9 mouse cellular contexts compared by ENCODE assay signal in genomic region chr5:124426475-124427071, GRCm38 (mm10). TPM values are rescaled to one million over a fixed set of nuclear protein-coding genes. Genes with fewer than 3 reads are reported as not detected.
DNase-seq lines count a peak whose midpoint lies in the region; ATAC-seq lines count a peak whose summit lies in the region.
"Had no signal": no experiment of that assay in that cellular context is flagged by ENCODE, and none has a peak within 500 bp of the region (broad histone marks: within the 10 kb centered on the region; RNA-seq: fewer than 3 reads in every experiment).

No protein-coding gene starts in this region.

- peaks cover 6% of the 10 kb centered on the region; the same call in 1 of the 2 replicates for H3K36me3 ChIP-seq in heart, embryonic 10.5 days
- no peaks in the 10 kb centered on the region for H3K36me3 ChIP-seq in forebrain, embryonic 16.5 days (ENCODE audit: control insufficient read depth, insufficient read depth)
- no peaks in the 10 kb centered on the region for H3K36me3 ChIP-seq in liver, embryonic 16.5 days (ENCODE audit: control insufficient read depth, insufficient read depth)

- peak overlapping the region; percentile 100 for H3K4me3 ChIP-seq in heart, embryonic 10.5 days
- H3K4me3 ChIP-seq in forebrain, embryonic 16.5 days (replicated peaks; ENCODE audit: low read length): peak overlapping the region; percentile 72
- H3K4me3 ChIP-seq in liver, embryonic 16.5 days (ENCODE audit: low read depth, low read length): peak overlapping the region; percentile 98

- DNase-seq in heart, embryonic 10.5 days (ENCODE audit: low spot score): no peak
- DNase-seq in heart, adult 18-20 months: no peak
- DNase-seq in ES-CJ7 (ENCODE audit: low read depth, low spot score): peak; percentile 83
- DNase-seq in testis, postnatal 10 days (ENCODE audit: low spot score): no peak
- DNase-seq in gastrocnemius, postnatal 10 days: no peak

- 90% methylated on average over 10 of the region's 10 CpGs for WGBS in heart, embryonic 10.5 days
- WGBS in forebrain, embryonic 16.5 days: 91% methylated on average over 10 of the region's 10 CpGs
- 78% methylated on average over 10 of the region's 10 CpGs for WGBS in liver, embryonic 16.5 days (ENCODE audit: insufficient replicate concordance)

- H3K4me1 ChIP-seq in heart, embryonic 10.5 days: peaks cover 13% of the 10 kb centered on the region
- peaks cover 22% of the 10 kb centered on the region for H3K4me1 ChIP-seq in forebrain, embryonic 16.5 days (replicated peaks; ENCODE audit: control insufficient read depth, insufficient read depth, low read length)
- peaks cover 15% of the 10 kb centered on the region for H3K4me1 ChIP-seq in liver, embryonic 16.5 days (ENCODE audit: control insufficient read depth, low read depth, low read length)

- H3K27me3 ChIP-seq in heart, embryonic 10.5 days (ENCODE audit: insufficient read depth, poor library complexity, severe bottlenecking): no peaks in the 10 kb centered on the region
- no peaks in the 10 kb centered on the region for H3K27me3 ChIP-seq in forebrain, embryonic 16.5 days (replicated peaks; ENCODE audit: control insufficient read depth, insufficient read depth, low read length)
- no peaks in the 10 kb centered on the region for H3K27me3 ChIP-seq in liver, embryonic 16.5 days (ENCODE audit: control insufficient read depth, insufficient read depth, low read depth, low read length)
- H3K27me3 ChIP-seq: Patski had no signal

- H3K9ac ChIP-seq in forebrain, embryonic 16.5 days (replicated peaks; ENCODE audit: low read depth, low read length): peak overlapping the region; percentile 94
- peak overlapping the region; percentile 49; the same call in 1 of the 2 replicates for H3K9ac ChIP-seq in liver, embryonic 16.5 days (ENCODE audit: low read depth, low read length)

- peak overlapping the region; percentile 54 for H3K4me2 ChIP-seq in forebrain, embryonic 16.5 days (ENCODE audit: low read length)
- H3K4me2 ChIP-seq in liver, embryonic 16.5 days (ENCODE audit: low read depth, low read length): peak overlapping the region; percentile 72

- peak overlapping the region; percentile 99 for H3K27ac ChIP-seq in heart, embryonic 10.5 days
- H3K27ac ChIP-seq in forebrain, embryonic 16.5 days (ENCODE audit: low read length): peak overlapping the region; percentile 96; the same call in 1 of the 2 replicates
- peak overlapping the region; percentile 54 for H3K27ac ChIP-seq in liver, embryonic 16.5 days (ENCODE audit: low read length)

- no peaks in the 10 kb centered on the region for H3K9me3 ChIP-seq in heart, embryonic 10.5 days
- no peaks in the 10 kb centered on the region for H3K9me3 ChIP-seq in forebrain, embryonic 16.5 days (ENCODE audit: control insufficient read depth, low read length)
- no peaks in the 10 kb centered on the region for H3K9me3 ChIP-seq in liver, embryonic 16.5 days (replicated peaks; ENCODE audit: control insufficient read depth, low read length)

- ATAC-seq in forebrain, embryonic 16.5 days: no peak
- ATAC-seq in liver, embryonic 16.5 days (ENCODE audit: low read depth): no peak
- no peak for ATAC-seq in CD4-positive, CD25-positive, alpha-beta regulatory T cell, adult 4 months

RNA-seq across cellular contexts. Expression of gene Sbno1, which starts 0.8 kb away (rescaled TPM):
- polyA plus RNA-seq in heart, embryonic 10.5 days (2016; fragmentation: Nextera tagmentation; extraction: Ambion mirVana): 74.4 and 80.5 TPM in 2 replicates
- 10 to 100 TPM; 61.1 to 66.0 TPM for total RNA-seq in heart, adult 18-20 months (2021)
- polyA plus RNA-seq in forebrain, embryonic 16.5 days (2015; fragmentation: Nextera tagmentation; extraction: Ambion mirVana): 109 and 110 TPM in 2 replicates
- 34.5 and 36.2 TPM in 2 replicates for polyA plus RNA-seq in liver, embryonic 16.5 days (2015; fragmentation: Nextera tagmentation; extraction: Ambion mirVana)
- 100 to 1,000 TPM; 163 to 182 TPM for polyA plus RNA-seq in CD4-positive, CD25-positive, alpha-beta regulatory T cell, adult 4 months (2017; shearing (Covaris generic))
- total RNA-seq in gastrocnemius, postnatal 10 days (2021): 10 to 100 TPM; 38.8 to 44.3 TPM

RNA-seq across cellular contexts. Expression of gene Kmt5a, which starts 13.2 kb away (rescaled TPM):
- 49.6 and 54.5 TPM in 2 replicates for polyA plus RNA-seq in heart, embryonic 10.5 days (2016; fragmentation: Nextera tagmentation; extraction: Ambion mirVana)
- 100 to 1,000 TPM; 205 to 229 TPM for total RNA-seq in heart, adult 18-20 months (2021)
- 21.5 and 21.9 TPM in 2 replicates for polyA plus RNA-seq in forebrain, embryonic 16.5 days (2015; fragmentation: Nextera tagmentation; extraction: Ambion mirVana)
- polyA plus RNA-seq in liver, embryonic 16.5 days (2015; fragmentation: Nextera tagmentation; extraction: Ambion mirVana): 39.6 and 41.5 TPM in 2 replicates
- polyA plus RNA-seq in CD4-positive, CD25-positive, alpha-beta regulatory T cell, adult 4 months (2017; shearing (Covaris generic)): 10 to 100 TPM; 19.8 to 19.9 TPM
- 10 to 100 TPM; 37.2 to 43.6 TPM for total RNA-seq in gastrocnemius, postnatal 10 days (2021)

RNA-seq across cellular contexts. Expression of gene Rilpl2, which starts 51.6 kb away (rescaled TPM):
- polyA plus RNA-seq in heart, embryonic 10.5 days (2016; fragmentation: Nextera tagmentation; extraction: Ambion mirVana): 13.3 and 18.3 TPM in 2 replicates
- total RNA-seq in heart, adult 18-20 months (2021): 1 to 10 TPM; 6.9 to 7.1 TPM
- 26.4 and 28.0 TPM in 2 replicates for polyA plus RNA-seq in forebrain, embryonic 16.5 days (2015; fragmentation: Nextera tagmentation; extraction: Ambion mirVana)
- polyA plus RNA-seq in liver, embryonic 16.5 days (2015; fragmentation: Nextera tagmentation; extraction: Ambion mirVana): 8.4 and 9.3 TPM in 2 replicates
- polyA plus RNA-seq in CD4-positive, CD25-positive, alpha-beta regulatory T cell, adult 4 months (2017; shearing (Covaris generic)): 10 to 100 TPM; 51.3 to 54.0 TPM
- 1 to 10 TPM; 6.6 to 7.9 TPM for total RNA-seq in gastrocnemius, postnatal 10 days (2021)

RNA-seq across cellular contexts. Expression of gene Snrnp35, which starts 56.4 kb away (rescaled TPM):
- polyA plus RNA-seq in heart, embryonic 10.5 days (2016; fragmentation: Nextera tagmentation; extraction: Ambion mirVana): 25.5 and 26.8 TPM in 2 replicates
- 10 to 100 TPM; 14.0 to 14.2 TPM for total RNA-seq in heart, adult 18-20 months (2021)
- 21.8 and 25.1 TPM in 2 replicates for polyA plus RNA-seq in forebrain, embryonic 16.5 days (2015; fragmentation: Nextera tagmentation; extraction: Ambion mirVana)
- 9.2 and 9.9 TPM in 2 replicates for polyA plus RNA-seq in liver, embryonic 16.5 days (2015; fragmentation: Nextera tagmentation; extraction: Ambion mirVana)
- polyA plus RNA-seq in CD4-positive, CD25-positive, alpha-beta regulatory T cell, adult 4 months (2017; shearing (Covaris generic)): 10 to 100 TPM in 1 of 2 experiments, 1 to 10 TPM in 1; 4.7 to 14.2 TPM
- total RNA-seq in gastrocnemius, postnatal 10 days (2021): 10 to 100 TPM; 21.8 to 23.6 TPM
